Mouse (Mus musculus): Measurements from ENCODE around the gene Nf1.

GRCm38 (mm10) chr11:79523560-79524309 is 184.2 kb downstream of the Nf1 start, which contains the start of gene Evi2b:
- TF ChIP-seq GATA1 (IDR thresholded peaks at IDR 0.05; ENCODE audit: low read length) (no peak), TAL1 (IDR thresholded peaks at IDR 0.05; ENCODE audit: low read length) (no peak)

All from erythroblast, embryonic 14.5 days (primary cell).